Mouse (Mus musculus) liver, postnatal 0 days (tissue): Measurements from ENCODE around the gene Il17d.

Source experiments
- CTCF ChIP-seq: sonication (generic); IDR thresholded peaks from 2 replicates; pipeline ENCODE4 v1.5.1; 2016; ENCODE audit warnings: antibody characterized with exemption, low read depth
- EP300 ChIP-seq: IDR thresholded peaks from 2 replicates; pipeline ENCODE4 v1.6.1; 2016; ENCODE audit warnings: antibody characterized with exemption, low read depth, mild to moderate bottlenecking

DNA sequence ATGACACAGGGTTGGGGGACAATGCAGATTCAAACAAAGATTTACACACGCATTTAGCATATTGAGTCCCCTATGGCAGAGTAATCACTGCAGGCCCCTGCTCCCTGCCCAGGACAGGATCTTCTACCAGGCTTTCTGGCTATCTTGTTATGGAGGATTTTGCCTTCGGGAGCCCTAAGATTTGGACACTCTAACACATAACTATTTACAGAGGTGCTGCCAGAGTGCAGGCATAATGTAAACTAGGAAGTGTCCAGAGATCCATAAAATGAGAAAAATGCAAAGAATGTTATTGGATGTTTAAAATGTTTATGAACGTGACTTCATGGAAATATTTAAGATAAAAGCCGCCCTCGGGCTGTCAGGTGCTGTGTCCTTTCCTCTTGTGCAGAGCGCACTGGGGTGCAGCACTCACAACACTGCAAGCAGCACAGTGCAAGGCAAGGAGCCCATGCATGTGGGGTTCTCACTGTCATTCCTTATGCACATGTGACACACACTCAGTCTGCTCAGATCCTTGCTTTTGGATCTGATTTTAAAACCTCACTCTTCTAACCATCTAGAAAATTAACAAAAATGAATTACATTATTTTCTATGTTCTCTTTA is 9.3 kb upstream of the Il17d start:
- TF ChIP-seq CTCF (no peak), EP300 (no peak)
